Mouse (Mus musculus) heart, adult 2 months (tissue): ENCODE measurements around the gene Tmem236. TPM values are rescaled to one million over a fixed set of nuclear protein-coding genes. Genes with fewer than 3 reads are reported as not detected.

Experiments
- DNase-seq, 2 experiments: peaks; one replicate each; pipeline ENCODE4 v3.0.0; 2021
- H3K27ac ChIP-seq: fragments of 200-600 bp; 2 replicates; pipeline ENCODE4 v1.8.1; 2022
- H3K27me3 ChIP-seq: fragments of 200-500 bp; 2 replicates; pipeline ENCODE4 v1.6.1; 2012; ENCODE audit warnings: mild to moderate bottlenecking, low read length, inconsistent platforms, mixed read lengths; ENCODE audit not compliant: control insufficient read depth, insufficient read depth
- H3K36me3 ChIP-seq: fragments of 200-500 bp; 2 replicates; pipeline ENCODE4 v1.6.1; 2012; ENCODE audit warnings: low read length, inconsistent platforms; ENCODE audit not compliant: control insufficient read depth, insufficient read depth
- H3K4me1 ChIP-seq: fragments of 200-500 bp; 2 replicates; pipeline ENCODE4 v1.6.1; 2011; ENCODE audit warnings: low read length; ENCODE audit not compliant: control insufficient read depth, insufficient read depth
- H3K4me3 ChIP-seq: fragments of 200-600 bp; 2 replicates; pipeline ENCODE4 v1.8.1; 2022
- H3K79me2 ChIP-seq: fragments of 200-500 bp; replicated peaks from 2 replicates; pipeline ENCODE4 v1.6.1; 2012; ENCODE audit warnings: mild to moderate bottlenecking, inconsistent platforms, low read length, moderate library complexity, mixed read lengths; ENCODE audit not compliant: control insufficient read depth, insufficient read depth
- H3K9ac ChIP-seq: fragments of 200-500 bp; 2 replicates; pipeline ENCODE4 v1.6.1; 2012; ENCODE audit warnings: low read depth, mild to moderate bottlenecking, control low read depth, inconsistent platforms, low read length, mixed read lengths
- CTCF ChIP-seq: fragments of 200-600 bp; IDR thresholded peaks from 2 replicates; pipeline ENCODE4 v1.8.1; 2022; ENCODE audit warnings: antibody characterized with exemption, mild to moderate bottlenecking, moderate library complexity
- EP300 ChIP-seq: fragments of 200-500 bp; IDR thresholded peaks from 2 replicates; pipeline ENCODE4 v1.6.1; 2011; ENCODE audit warnings: low read depth, low read length, control low read depth; ENCODE audit not compliant: insufficient read depth
- POLR2A ChIP-seq: fragments of 200-500 bp; IDR thresholded peaks from 2 replicates; pipeline ENCODE4 v1.6.1; 2011; ENCODE audit warnings: mild to moderate bottlenecking, low read depth, low read length, control low read depth; ENCODE audit not compliant: insufficient read depth
- WGBS: fragments of 180-500 bp; shearing (Covaris S2); methylation state at CpG from one replicate; pipeline ENCODE4 v1.1.7; 2018; 5-methylcytosine and 5-hydroxymethylcytosine counted together
- intact Hi-C: fragments of 180-260 bp; cut with DNase I; formaldehyde crosslinking; loops from one replicate; pipeline ENCODE4 v1.15.1; 2025
- polyA plus RNA-seq: library from polyadenylated mRNA; depleted of rRNA; stranded (reverse); fragments of >200 nt; gene quantifications from 2 replicates; pipeline ENCODE4 v1.2.3, GENCODE M21; 2012
- total RNA-seq, 2 experiments: library from RNA; stranded (reverse); gene quantifications; 2 replicates each; pipeline ENCODE4 v1.2.3; 2021

The Tmem236 gene
- total and polyA plus RNA-seq, 3 experiments = 0.08 TPM; not detected in 2

- no peak overlapping the region for H3K9ac ChIP-seq
- intact Hi-C loops = no loop called here
- H3K79me2 ChIP-seq = no peaks in the 10 kb centered on the region
- no peak for DNase-seq
- H3K27me3 ChIP-seq = no peaks in the 10 kb centered on the region
- TF ChIP-seq CTCF = no peak
- TF ChIP-seq POLR2A = no peak
- TF ChIP-seq EP300 = no peak
- H3K27ac ChIP-seq = no peak overlapping the region
- 76% methylated on average over 3 of the region's 3 CpGs for WGBS
- no peaks in the 10 kb centered on the region for H3K36me3 ChIP-seq
- H3K4me3 ChIP-seq = no peak overlapping the region
- H3K4me1 ChIP-seq = no peaks in the 10 kb centered on the region
Observed at GRCm38 (mm10) chr2:14216653-14217052, 42.3 kb downstream of the Tmem236 start.

- DNase-seq = no peak
- H3K27me3 ChIP-seq = no peaks in the 10 kb centered on the region
- H3K27ac ChIP-seq = no peak overlapping the region
- no peaks in the 10 kb centered on the region; the same call in 1 of the 2 replicates for H3K4me1 ChIP-seq
- 87% methylated on average over 6 of the region's 6 CpGs for WGBS
- no peaks in the 10 kb centered on the region for H3K79me2 ChIP-seq
- no peak for TF ChIP-seq POLR2A
- TF ChIP-seq CTCF = no peak
- TF ChIP-seq EP300 = no peak
- no peak overlapping the region for H3K9ac ChIP-seq
- intact Hi-C loops = no loop called here
- H3K36me3 ChIP-seq = no peaks in the 10 kb centered on the region
- H3K4me3 ChIP-seq = no peak overlapping the region
Observed at GRCm38 (mm10) chr2:14218126-14218525, 43.8 kb downstream of the Tmem236 start.

- intact Hi-C loops = no loop called here
- TF ChIP-seq POLR2A = no peak
- no peak for TF ChIP-seq CTCF
- no peak for TF ChIP-seq EP300
- H3K4me1 ChIP-seq = no peaks in the 10 kb centered on the region; the same call in 1 of the 2 replicates
- no peak overlapping the region for H3K27ac ChIP-seq
- no peaks in the 10 kb centered on the region for H3K79me2 ChIP-seq
- no peak overlapping the region for H3K4me3 ChIP-seq
- no peaks in the 10 kb centered on the region for H3K27me3 ChIP-seq
- DNase-seq = no peak
- no peaks in the 10 kb centered on the region for H3K36me3 ChIP-seq
- H3K9ac ChIP-seq = no peak overlapping the region
- WGBS = 87% methylated on average over 3 of the region's 4 CpGs
Observed at GRCm38 (mm10) chr2:14224387-14224786, 50.1 kb downstream of the Tmem236 start.

- WGBS = 48% methylated on average over 6 of the region's 6 CpGs
- no peaks in the 10 kb centered on the region for H3K4me1 ChIP-seq
- H3K27ac ChIP-seq = no peak overlapping the region
- no peaks in the 10 kb centered on the region for H3K79me2 ChIP-seq
- no peak overlapping the region for H3K9ac ChIP-seq
- intact Hi-C loops = no loop called here
- no peak overlapping the region for H3K4me3 ChIP-seq
- H3K27me3 ChIP-seq = no peaks in the 10 kb centered on the region
- no peak for TF ChIP-seq POLR2A
- TF ChIP-seq EP300 = no peak
- no peak for TF ChIP-seq CTCF
- no peak for DNase-seq
- H3K36me3 ChIP-seq = no peaks in the 10 kb centered on the region
Observed at GRCm38 (mm10) chr2:14228495-14228894, 54.2 kb downstream of the Tmem236 start.

- no peak within 1 kb of the TSS for H3K4me3 ChIP-seq
- no peak within 1 kb of the TSS for H3K27ac ChIP-seq
- intact Hi-C loops = no loop called here
- TF ChIP-seq EP300 (no peak), CTCF (no peak), POLR2A (no peak)
- no peaks in the 10 kb centered on the region for H3K79me2 ChIP-seq
- no peaks in the 10 kb centered on the region for H3K4me1 ChIP-seq
- no peak within 1 kb of the TSS for H3K9ac ChIP-seq
- no peaks in the 10 kb centered on the region for H3K27me3 ChIP-seq
- 39% methylated on average over 3 of the region's 3 CpGs for WGBS
- DNase-seq = no peak
- H3K36me3 ChIP-seq = no peaks in the 10 kb centered on the region
Observed at GRCm38 (mm10) chr2:14229149-14229548, 54.8 kb downstream of the Tmem236 start, which contains the start of gene Mrc1. Gene Mrc1, plus strand, starts transcription at chr2:14229392.

- Histone ChIP-seq H3K9ac (no peak overlapping the region), H3K36me3 (no peaks in the 10 kb centered on the region), H3K4me3 (no peak overlapping the region), H3K79me2 (no peaks in the 10 kb centered on the region), H3K27me3 (no peaks in the 10 kb centered on the region), H3K27ac (no peak overlapping the region), H3K4me1 (no peaks in the 10 kb centered on the region)
- intact Hi-C loops = no loop called here
- no peak for TF ChIP-seq EP300
- no peak for TF ChIP-seq POLR2A
- no peak for TF ChIP-seq CTCF
- DNase-seq = no peak
- 53% methylated on average over 14 of the region's 14 CpGs for WGBS
Observed at GRCm38 (mm10) chr2:14229979-14230378, 55.7 kb downstream of the Tmem236 start.
